Mouse (Mus musculus) inflammation-experienced regulatory T-cells, adult 6 months (primary cell): ENCODE measurements around the gene Dyrk3. TPM values are rescaled to one million over a fixed set of nuclear protein-coding genes. Genes with fewer than 3 reads are reported as not detected.
"Not testable (repeated sequence)": the region's sequence is repeated elsewhere in the genome, so short reads cannot be mapped to it uniquely, and the experiment has no call there.

ENCODE experiments used
- ATAC-seq: one replicate; pipeline ENCODE4 v1.8.0; 2017
- polyA plus RNA-seq, 3 experiments: library from polyadenylated mRNA; unstranded; fragments of 100-300 nt; shearing (Covaris generic); gene quantifications; one replicate each; pipeline ENCODE4 v1.2.1; 2017

Gene Dyrk3
- polyA plus RNA-seq: under 1 TPM in 1 of 3 experiments, not detected in 2; 0.26 TPM

- ATAC-seq: peak; percentile 86
Observed at GRCm38 (mm10) chr1:131138191-131139016, at the start of gene Dyrk3. Gene Dyrk3 (minus strand): TSS chr1:131138340.

GRCm38 (mm10) chr1:131187856-131188255 is 49.7 kb upstream of the Dyrk3 start:
- ATAC-seq: peak; percentile 27

GRCm38 (mm10) chr1:131186995-131187394 is 48.9 kb upstream of the Dyrk3 start:
- ATAC-seq: no peak

- peak; percentile 13 for ATAC-seq
Observed at GRCm38 (mm10) chr1:131185821-131186506, 47.8 kb upstream of the Dyrk3 start.

GRCm38 (mm10) chr1:131184956-131185660 is 47.0 kb upstream of the Dyrk3 start:
- ATAC-seq: no peak

- ATAC-seq: peak; percentile 53
Observed at GRCm38 (mm10) chr1:131184253-131184955, 46.3 kb upstream of the Dyrk3 start.

GRCm38 (mm10) chr1:131183201-131183600 is 45.1 kb upstream of the Dyrk3 start:
- ATAC-seq: peak; percentile 39

GRCm38 (mm10) chr1:131181642-131182527 is 43.7 kb upstream of the Dyrk3 start:
- ATAC-seq: peak; percentile 52

- no peak for ATAC-seq
Observed at GRCm38 (mm10) chr1:131180386-131180785, 42.2 kb upstream of the Dyrk3 start.

- ATAC-seq: no peak
Observed at GRCm38 (mm10) chr1:131178083-131178482, 39.9 kb upstream of the Dyrk3 start.

- ATAC-seq: no peak
Observed at GRCm38 (mm10) chr1:131177249-131177648, 39.1 kb upstream of the Dyrk3 start.

- ATAC-seq: no peak
Observed at GRCm38 (mm10) chr1:131175819-131176218, 37.7 kb upstream of the Dyrk3 start.

- no peak for ATAC-seq
Observed at GRCm38 (mm10) chr1:131175189-131175588, 37.0 kb upstream of the Dyrk3 start.

GRCm38 (mm10) chr1:131174299-131174861 is 36.2 kb upstream of the Dyrk3 start:
- ATAC-seq: no peak

- ATAC-seq: no peak
Observed at GRCm38 (mm10) chr1:131173809-131174208, 35.7 kb upstream of the Dyrk3 start.

GRCm38 (mm10) chr1:131173001-131173400 is 34.9 kb upstream of the Dyrk3 start:
- no peak for ATAC-seq

- no peak for ATAC-seq
Observed at GRCm38 (mm10) chr1:131167612-131168011, 29.5 kb upstream of the Dyrk3 start.

- no peak for ATAC-seq
Observed at GRCm38 (mm10) chr1:131164427-131164826, 26.3 kb upstream of the Dyrk3 start.

GRCm38 (mm10) chr1:131161091-131161490 is 23.0 kb upstream of the Dyrk3 start:
- no peak for ATAC-seq

GRCm38 (mm10) chr1:131159573-131160327 is 21.6 kb upstream of the Dyrk3 start:
- not testable (repeated sequence) for ATAC-seq
